8 mouse cellular contexts compared by ENCODE assay signal in genomic region chr11:118418834-118419504, GRCm38 (mm10). TPM values are rescaled to one million over a fixed set of nuclear protein-coding genes. Genes with fewer than 3 reads are reported as not detected.
DNase-seq lines count a peak whose midpoint lies in the region; ATAC-seq and TF ChIP-seq lines count a peak whose summit lies in the region.

Gene Cant1 (minus strand): TSS chr11:118419086.

- H3K4me2 ChIP-seq in lung, postnatal 0 days (replicated peaks; ENCODE audit: low read depth, low read length) = peak within 1 kb of the TSS; percentile 77

- peak within 1 kb of the TSS; percentile 91 for H3K9ac ChIP-seq in lung, postnatal 0 days (replicated peaks; ENCODE audit: low read depth)

- H3K36me3 ChIP-seq in hindbrain, embryonic 10.5 days = peaks cover 35% of the 10 kb centered on the region
- H3K36me3 ChIP-seq in lung, postnatal 0 days (ENCODE audit: insufficient read depth, low read length) = no peaks in the 10 kb centered on the region; the same call in 1 of the 2 replicates

- TF ChIP-seq EP300 in lung, postnatal 0 days (IDR thresholded peaks at IDR 0.05) = no peak

- no peaks in the 10 kb centered on the region for H3K9me3 ChIP-seq in hindbrain, embryonic 10.5 days
- H3K9me3 ChIP-seq in lung, postnatal 0 days (ENCODE audit: low read length) = no peaks in the 10 kb centered on the region

- under 1% methylated on average over 50 of the region's 50 CpGs for WGBS in hindbrain, embryonic 10.5 days
- under 1% methylated on average over 34 of the region's 50 CpGs for WGBS in lung, postnatal 0 days

- peak; percentile 94 for ATAC-seq in frontal cortex, adult (ENCODE audit: low TSS enrichment)
- ATAC-seq in lung, postnatal 0 days = peak; percentile 96

- H3K4me3 ChIP-seq in hindbrain, embryonic 10.5 days = peak within 1 kb of the TSS; percentile 93
- H3K4me3 ChIP-seq in lung, postnatal 0 days (ENCODE audit: low read depth, low read length) = peak within 1 kb of the TSS; percentile 87

- no peaks in the 10 kb centered on the region for H3K27me3 ChIP-seq in hindbrain, embryonic 10.5 days (ENCODE audit: insufficient read depth, poor library complexity, severe bottlenecking)
- H3K27me3 ChIP-seq in lung, postnatal 0 days (replicated peaks; ENCODE audit: insufficient read depth, low read length) = no peaks in the 10 kb centered on the region

- TF ChIP-seq CTCF in lung, postnatal 0 days (IDR thresholded peaks at IDR 0.05) = peak; percentile 23

- peak within 1 kb of the TSS; percentile 93 for H3K27ac ChIP-seq in hindbrain, embryonic 10.5 days
- H3K27ac ChIP-seq in lung, postnatal 0 days (ENCODE audit: low read length) = peak within 1 kb of the TSS; percentile 93

- peak; percentile 97 for DNase-seq in MN1 (ENCODE audit: low spot score)
- DNase-seq in cerebellum, adult 9-10 months = peak; percentile 99
- peak; percentile 98 for DNase-seq in hindbrain, embryonic 10.5 days (ENCODE audit: low spot score)
- DNase-seq in layer of hippocampus, adult 9-11 months = peak; percentile 100
- peak; percentile 100 for DNase-seq in lung, postnatal 0 days (ENCODE audit: low spot score)
- peak; percentile 91 for DNase-seq in ovary, postnatal 14 days (ENCODE audit: low spot score)
- peak; percentile 98 for DNase-seq in thymus, postnatal 14 days

- peaks cover 42% of the 10 kb centered on the region for H3K4me1 ChIP-seq in hindbrain, embryonic 10.5 days (replicated peaks)
- peaks cover 22% of the 10 kb centered on the region for H3K4me1 ChIP-seq in lung, postnatal 0 days (ENCODE audit: insufficient read depth, low read depth, low read length)

RNA-seq across cellular contexts. Expression of gene Cant1, which starts in this region (rescaled TPM):
- 23.7 and 31.1 TPM in 2 replicates for polyA plus RNA-seq in hindbrain, embryonic 10.5 days (2016; fragmentation: Nextera tagmentation; extraction: Ambion mirVana)
- 21.3 and 22.5 TPM in 2 replicates for polyA plus RNA-seq in lung, postnatal 0 days (2015; fragmentation: Nextera tagmentation; extraction: Ambion mirVana)

Comparison
In these comparisons a context has a peak if more than half of its experiments do, and no peak if none do; other contexts are left out.
1. Peak in every context shown above with its lines: DNase-seq, ATAC-seq, H3K4me3 ChIP-seq and H3K27ac ChIP-seq.